Mouse (Mus musculus) midbrain, postnatal 0 days (tissue): ENCODE results near the gene 1810010D01Rik. TPM values are rescaled to one million over a fixed set of nuclear protein-coding genes. Genes with fewer than 3 reads are reported as not detected.

ENCODE experiments used
- ATAC-seq: fragments of 200-750 bp; cut with Nextera tagmentation; 2 replicates; pipeline ENCODE4 v1.8.0; 2017; ENCODE audit warnings: moderate number of reproducible peaks, mild to moderate bottlenecking, moderate TSS enrichment, moderate library complexity; ENCODE audit not compliant: low FRiP score
- DNase-seq: peaks from one replicate; pipeline ENCODE4 v3.0.0-alpha.2; 2015; ENCODE audit warnings: low spot score
- H3K27ac ChIP-seq: fragments of 300-500 bp; sonication (generic); 2 replicates; pipeline ENCODE4 v1.5.1; 2014; ENCODE audit warnings: low read depth, mild to moderate bottlenecking, low read length, mixed read lengths
- H3K27me3 ChIP-seq: fragments of 300-500 bp; sonication (generic); 2 replicates; pipeline ENCODE4 v1.6.1; 2014; ENCODE audit warnings: low read length, control low read depth, mixed read lengths; ENCODE audit not compliant: insufficient read depth
- H3K36me3 ChIP-seq: fragments of 300-500 bp; sonication (generic); 2 replicates; pipeline ENCODE4 v1.6.1; 2014; ENCODE audit warnings: low read length, control low read depth, mixed read lengths; ENCODE audit not compliant: insufficient read depth
- H3K4me1 ChIP-seq: fragments of 300-500 bp; sonication (generic); 2 replicates; pipeline ENCODE4 v1.6.1; 2014; ENCODE audit warnings: mild to moderate bottlenecking, control low read depth, antibody characterized with exemption, low read length, mixed read lengths; ENCODE audit not compliant: insufficient read depth
- H3K4me2 ChIP-seq: fragments of 300-500 bp; sonication (generic); 2 replicates; pipeline ENCODE4 v1.6.1; 2014; ENCODE audit warnings: low read depth, mild to moderate bottlenecking, low read length, mixed read lengths; ENCODE audit not compliant: poor library complexity, severe bottlenecking
- H3K4me3 ChIP-seq: fragments of 300-500 bp; sonication (generic); 2 replicates; pipeline ENCODE4 v1.5.1; 2014; ENCODE audit warnings: low read depth, mild to moderate bottlenecking, low read length, moderate library complexity
- H3K9ac ChIP-seq: fragments of 300-500 bp; sonication (generic); replicated peaks from 2 replicates; pipeline ENCODE4 v1.6.1; 2014; ENCODE audit warnings: mild to moderate bottlenecking, low read length, moderate library complexity, mixed read lengths; ENCODE audit not compliant: poor library complexity, severe bottlenecking
- H3K9me3 ChIP-seq: fragments of 300-500 bp; sonication (generic); 2 replicates; pipeline ENCODE4 v1.6.1; 2016; ENCODE audit warnings: low read length, control low read depth
- CTCF ChIP-seq: IDR thresholded peaks from 2 replicates; pipeline ENCODE4 v1.5.1; 2016; ENCODE audit warnings: antibody characterized with exemption, mild to moderate bottlenecking
- WGBS: fragments of 180-500 bp; shearing (Covaris S2); extraction: QIAGEN DNeasy Blood & Tissue Kit; methylation state at CpG from one replicate; pipeline ENCODE4 v1.1.7; 2014; 5-methylcytosine and 5-hydroxymethylcytosine counted together
- polyA plus RNA-seq: library from polyadenylated mRNA; unstranded; fragments of >200 nt; fragmentation: Nextera tagmentation; extraction: Ambion mirVana; gene quantifications from 2 replicates; pipeline ENCODE4 v1.2.1, GENCODE M21; 2015
- total RNA-seq: library from RNA; depleted of rRNA; stranded (reverse); fragments of >200 nt; gene quantifications from 2 replicates; pipeline ENCODE4 v1.2.3, GENCODE M21; 2014

Gene 1810010D01Rik
- total and polyA plus RNA-seq, 2 experiments from 2014 or later = not detected

GRCm38 (mm10) chr7:145197042-145197441 lies 10.9 kb downstream of the 1810010D01Rik start:
- TF ChIP-seq CTCF = no peak
- no peak overlapping the region for H3K4me2 ChIP-seq
- DNase-seq = peak; percentile 47
- no peak overlapping the region for H3K27ac ChIP-seq
- H3K4me1 ChIP-seq = no peaks in the 10 kb centered on the region
- H3K4me3 ChIP-seq = no peak overlapping the region
- ATAC-seq = no peak
- no peaks in the 10 kb centered on the region for H3K27me3 ChIP-seq
- WGBS = 90% methylated on average over 3 of the region's 3 CpGs
- H3K36me3 ChIP-seq = no peaks in the 10 kb centered on the region
- no peaks in the 10 kb centered on the region for H3K9me3 ChIP-seq
- H3K9ac ChIP-seq = no peak overlapping the region

GRCm38 (mm10) chr7:145196340-145196739 lies 11.6 kb downstream of the 1810010D01Rik start:
- DNase-seq (no peak), ATAC-seq (no peak)
- TF ChIP-seq CTCF = no peak
- Histone ChIP-seq H3K4me2 (no peak overlapping the region), H3K27ac (no peak overlapping the region), H3K36me3 (no peaks in the 10 kb centered on the region), H3K27me3 (no peaks in the 10 kb centered on the region), H3K4me3 (no peak overlapping the region), H3K9me3 (no peaks in the 10 kb centered on the region), H3K9ac (no peak overlapping the region), H3K4me1 (no peaks in the 10 kb centered on the region)
- WGBS = 87% methylated on average over 6 of the region's 6 CpGs

- H3K36me3 ChIP-seq = no peaks in the 10 kb centered on the region
- no peaks in the 10 kb centered on the region for H3K27me3 ChIP-seq
- no peak overlapping the region for H3K4me3 ChIP-seq
- H3K9ac ChIP-seq = no peak overlapping the region
- no peaks in the 10 kb centered on the region for H3K4me1 ChIP-seq
- no peak overlapping the region for H3K27ac ChIP-seq
- TF ChIP-seq CTCF = no peak
- ATAC-seq (0 out of 2 replicates have a peak, but pooled peaks have one; percentile 23), DNase-seq (no peak)
- 68% methylated on average over 5 of the region's 5 CpGs for WGBS
- H3K9me3 ChIP-seq = no peaks in the 10 kb centered on the region
- no peak overlapping the region for H3K4me2 ChIP-seq
Measured at GRCm38 (mm10) chr7:145195186-145195927, 12.6 kb downstream of the 1810010D01Rik start.

DNA sequence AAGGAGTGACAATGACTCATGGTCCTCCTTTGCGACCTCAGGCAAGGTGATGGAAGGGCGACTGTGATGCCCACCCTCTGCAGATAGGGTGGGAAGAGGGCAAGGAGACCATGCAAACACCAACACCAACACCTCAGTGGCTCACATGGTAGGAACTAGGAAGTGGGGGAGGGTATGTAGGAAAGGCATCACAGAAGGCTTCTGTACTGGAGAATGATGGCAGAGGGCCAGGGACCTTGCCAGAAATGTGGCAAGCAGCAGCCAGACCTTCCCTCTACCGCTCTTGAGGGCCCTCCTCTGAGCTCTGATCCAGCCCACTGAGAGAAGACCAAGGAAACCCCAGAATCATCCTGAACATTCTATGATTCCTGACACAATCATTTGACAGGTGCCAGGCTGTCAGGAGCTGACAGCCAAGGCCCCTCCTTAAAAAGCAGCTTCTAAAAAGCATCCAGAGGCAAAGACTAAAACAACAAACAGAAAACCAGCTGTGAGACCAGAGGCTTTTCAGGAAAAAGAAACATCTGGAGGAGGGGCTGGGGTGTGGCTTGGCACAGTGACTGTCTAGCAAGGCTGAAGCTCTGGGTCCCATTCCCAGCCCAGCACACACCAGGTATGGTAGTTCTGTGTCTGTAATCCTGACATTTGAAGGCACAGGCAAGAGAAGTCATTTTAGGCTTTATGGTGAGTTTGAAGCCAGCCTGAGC lies 13.3 kb downstream of the 1810010D01Rik start:
- TF ChIP-seq CTCF = no peak
- no peaks in the 10 kb centered on the region for H3K4me1 ChIP-seq
- H3K4me2 ChIP-seq = no peak overlapping the region
- no peak overlapping the region for H3K9ac ChIP-seq
- WGBS = 68% methylated on average over 3 of the region's 3 CpGs
- no peaks in the 10 kb centered on the region for H3K27me3 ChIP-seq
- H3K36me3 ChIP-seq = no peaks in the 10 kb centered on the region
- ATAC-seq (peak; percentile 27; the same call in 1 of the 2 replicates), DNase-seq (peak; percentile 86)
- H3K9me3 ChIP-seq = no peaks in the 10 kb centered on the region
- no peak overlapping the region for H3K27ac ChIP-seq
- H3K4me3 ChIP-seq = no peak overlapping the region

- Histone ChIP-seq H3K9me3 (no peaks in the 10 kb centered on the region), H3K27ac (no peak overlapping the region), H3K4me3 (no peak overlapping the region), H3K36me3 (no peaks in the 10 kb centered on the region), H3K4me1 (no peaks in the 10 kb centered on the region), H3K9ac (no peak overlapping the region), H3K4me2 (no peak overlapping the region), H3K27me3 (no peaks in the 10 kb centered on the region)
- 79% methylated on average over 6 of the region's 6 CpGs for WGBS
- ATAC-seq (no peak), DNase-seq (no peak)
- no peak for TF ChIP-seq CTCF
Measured at GRCm38 (mm10) chr7:145192836-145193235, 15.1 kb downstream of the 1810010D01Rik start.

GRCm38 (mm10) chr7:145190520-145190919 lies 17.4 kb downstream of the 1810010D01Rik start:
- no peaks in the 10 kb centered on the region for H3K27me3 ChIP-seq
- no peak for ATAC-seq
- no peaks in the 10 kb centered on the region for H3K9me3 ChIP-seq
- TF ChIP-seq CTCF = no peak
- no peak overlapping the region for H3K4me3 ChIP-seq
- H3K9ac ChIP-seq = no peak overlapping the region
- no peak overlapping the region for H3K27ac ChIP-seq
- no peaks in the 10 kb centered on the region for H3K36me3 ChIP-seq
- H3K4me1 ChIP-seq = no peaks in the 10 kb centered on the region
- DNase-seq = no peak
- no peak overlapping the region for H3K4me2 ChIP-seq
